Mouse (Mus musculus) bone marrow, adult 2 months (tissue): Measurements from ENCODE around the gene Fbxl20. TPM values are rescaled to one million over a fixed set of nuclear protein-coding genes. Genes with fewer than 3 reads are reported as not detected.

Experiments used
- H3K27ac ChIP-seq: fragments of 200-500 bp; 2 replicates; pipeline ENCODE4 v1.5.1; 2012; ENCODE audit warnings: low read depth, mild to moderate bottlenecking, control low read depth, inconsistent platforms, low read length; ENCODE audit not compliant: control insufficient read depth, poor library complexity, insufficient read depth
- H3K4me1 ChIP-seq: fragments of 200-500 bp; 2 replicates; pipeline ENCODE4 v1.6.1; 2011; ENCODE audit warnings: low read length; ENCODE audit not compliant: control insufficient read depth, insufficient read depth
- H3K4me3 ChIP-seq: fragments of 200-500 bp; replicated peaks from 2 replicates; pipeline ENCODE3; 2011; ENCODE audit warnings: mild to moderate bottlenecking, low read depth, low read length, control low read depth; ENCODE audit not compliant: control insufficient read depth
- CTCF ChIP-seq: fragments of 200-500 bp; IDR thresholded peaks from 2 replicates; pipeline ENCODE4 v1.5.1; 2011; ENCODE audit warnings: low read length, control low read depth; ENCODE audit not compliant: control insufficient read depth, insufficient read depth
- POLR2A ChIP-seq: fragments of 200-500 bp; IDR thresholded peaks from 2 replicates; pipeline ENCODE4 v1.6.1; 2011; ENCODE audit warnings: low read depth, mild to moderate bottlenecking, control low read depth, low read length, borderline replicate concordance; ENCODE audit not compliant: control insufficient read depth
- WGBS: fragments of 180-500 bp; shearing (Covaris S2); methylation state at CpG from one replicate; pipeline ENCODE4 v1.1.7; 2018; 5-methylcytosine and 5-hydroxymethylcytosine counted together
- polyA plus RNA-seq: library from polyadenylated mRNA; stranded (reverse); fragments of >200 nt; gene quantifications from 2 replicates; pipeline ENCODE4 v1.2.4, GENCODE M21; 2011; ENCODE audit warnings: low replicate concordance; ENCODE audit not compliant: missing spikeins, insufficient read depth, insufficient read length

Fbxl20 gene
- polyA plus RNA-seq, 1 experiment: 10.1 TPM

GRCm38 (mm10) chr11:98123424-98123823 is 26.8 kb downstream of the Fbxl20 start:
- no peaks in the 10 kb centered on the region for H3K4me1 ChIP-seq
- H3K27ac ChIP-seq: no peak overlapping the region
- H3K4me3 ChIP-seq: no peak overlapping the region
- WGBS: 80% methylated on average over 5 of the region's 5 CpGs
- TF ChIP-seq CTCF (no peak), POLR2A (no peak)

GRCm38 (mm10) chr11:98114363-98114762 is 35.8 kb downstream of the Fbxl20 start:
- 89% methylated on average over 1 of the region's 1 CpGs for WGBS
- TF ChIP-seq CTCF (no peak), POLR2A (no peak)

GRCm38 (mm10) chr11:98113504-98113903 is 36.7 kb downstream of the Fbxl20 start:
- WGBS: 81% methylated on average over 4 of the region's 4 CpGs
- H3K27ac ChIP-seq: no peak overlapping the region
- no peak for TF ChIP-seq POLR2A
- TF ChIP-seq CTCF: no peak
- no peak overlapping the region for H3K4me3 ChIP-seq
- H3K4me1 ChIP-seq: no peaks in the 10 kb centered on the region

More at GRCm38 (mm10) chr11:98114363-98114762, 35.8 kb downstream of the Fbxl20 start:
- Histone ChIP-seq H3K4me3 (no peak overlapping the region), H3K27ac (no peak overlapping the region), H3K4me1 (no peaks in the 10 kb centered on the region)

- no peak overlapping the region for H3K4me3 ChIP-seq
- no peaks in the 10 kb centered on the region for H3K4me1 ChIP-seq
- 87% methylated on average over 5 of the region's 5 CpGs for WGBS
- H3K27ac ChIP-seq: no peak overlapping the region
- TF ChIP-seq POLR2A: no peak
- no peak for TF ChIP-seq CTCF
Observed at GRCm38 (mm10) chr11:98109706-98110105, 40.5 kb downstream of the Fbxl20 start.

- H3K4me3 ChIP-seq: no peak overlapping the region
- 87% methylated on average over 3 of the region's 3 CpGs for WGBS
Observed at GRCm38 (mm10) chr11:98101332-98101731, 48.9 kb downstream of the Fbxl20 start.

GRCm38 (mm10) chr11:98090583-98090982 is 59.6 kb downstream of the Fbxl20 start:
- Histone ChIP-seq H3K4me1 (no peaks in the 10 kb centered on the region), H3K27ac (no peak overlapping the region), H3K4me3 (no peak overlapping the region)
- 84% methylated on average over 9 of the region's 9 CpGs for WGBS
- no peak for TF ChIP-seq POLR2A
- TF ChIP-seq CTCF: no peak

More at GRCm38 (mm10) chr11:98101332-98101731, 48.9 kb downstream of the Fbxl20 start:
- TF ChIP-seq CTCF (no peak), POLR2A (no peak)
- no peak overlapping the region for H3K27ac ChIP-seq
- H3K4me1 ChIP-seq: no peaks in the 10 kb centered on the region

- no peaks in the 10 kb centered on the region for H3K4me1 ChIP-seq
- H3K27ac ChIP-seq: no peak overlapping the region
- TF ChIP-seq POLR2A (no peak), CTCF (no peak)
- 39% methylated on average over 7 of the region's 7 CpGs for WGBS
- no peak overlapping the region for H3K4me3 ChIP-seq
Observed at GRCm38 (mm10) chr11:98088224-98088623, 62.0 kb downstream of the Fbxl20 start.

GRCm38 (mm10) chr11:98086574-98086973 is 63.6 kb downstream of the Fbxl20 start:
- no peak overlapping the region for H3K4me3 ChIP-seq
- H3K4me1 ChIP-seq: no peaks in the 10 kb centered on the region
- H3K27ac ChIP-seq: no peak overlapping the region
- TF ChIP-seq CTCF (no peak), POLR2A (no peak)
- WGBS: 85% methylated on average over 7 of the region's 7 CpGs

- TF ChIP-seq POLR2A (no peak), CTCF (no peak)
- Histone ChIP-seq H3K4me1 (no peaks in the 10 kb centered on the region), H3K4me3 (no peak overlapping the region), H3K27ac (no peak overlapping the region)
- WGBS: 89% methylated on average over 9 of the region's 9 CpGs
Observed at GRCm38 (mm10) chr11:98086141-98086540, 64.1 kb downstream of the Fbxl20 start.
